Mouse (Mus musculus) heart, postnatal 0 days (tissue): ENCODE measurements at regions not wholly inside any gene's neighbourhood (a gene's known extent, or its start where the extent isn't known, plus 50 kb on each side); places are given as distances from the start of the nearest gene placed in this dataset.

Source experiments
- CTCF ChIP-seq: IDR thresholded peaks from 2 replicates; pipeline ENCODE4 v1.5.1; 2016; ENCODE audit warnings: antibody characterized with exemption, control low read depth, low read depth
- EP300 ChIP-seq: IDR thresholded peaks from 2 replicates; pipeline ENCODE4 v1.6.1; 2016; ENCODE audit warnings: antibody characterized with exemption, low read depth

GRCm38 (mm10) chr6:18648898-18649591 is 134.4 kb upstream of the Cttnbp2 start:
- TF ChIP-seq CTCF = no peak
- TF ChIP-seq EP300 = no peak
